Mouse (Mus musculus) mesoderm, embryonic 11.5 days (tissue): ENCODE measurements at regions not wholly inside any gene's neighbourhood (a gene's known extent, or its start where the extent isn't known, plus 50 kb on each side); places are given as distances from the start of the nearest gene placed in this dataset.

Experiments
- DNase-seq: peaks from one replicate; pipeline ENCODE4 v3.0.0-alpha.2; 2012; ENCODE audit warnings: low read depth, low spot score

GRCm38 (mm10) chr14:74359663-74360552 lies 280.7 kb upstream of the Htr2a start:
- no peak for DNase-seq

DNA sequence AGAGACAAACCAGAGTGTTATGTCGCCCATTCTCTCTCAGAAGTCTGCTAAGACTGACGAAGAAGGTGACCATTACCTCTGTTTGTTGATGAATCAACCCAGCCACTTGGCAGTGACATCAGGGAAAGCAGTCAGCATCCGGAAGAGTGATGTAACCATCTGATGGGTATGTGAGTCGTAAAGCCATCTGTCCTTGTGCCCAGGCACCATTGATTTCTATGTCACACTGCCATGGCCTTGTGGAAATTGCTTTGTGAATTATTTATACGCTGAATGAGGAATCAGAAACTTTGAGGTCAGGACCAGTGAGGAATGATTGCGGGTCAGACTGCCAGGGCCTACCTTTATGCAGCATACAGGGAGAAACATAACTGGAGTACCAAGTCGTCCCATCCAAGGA lies 256.2 kb upstream of the Htr2a start:
- no peak for DNase-seq

DNA sequence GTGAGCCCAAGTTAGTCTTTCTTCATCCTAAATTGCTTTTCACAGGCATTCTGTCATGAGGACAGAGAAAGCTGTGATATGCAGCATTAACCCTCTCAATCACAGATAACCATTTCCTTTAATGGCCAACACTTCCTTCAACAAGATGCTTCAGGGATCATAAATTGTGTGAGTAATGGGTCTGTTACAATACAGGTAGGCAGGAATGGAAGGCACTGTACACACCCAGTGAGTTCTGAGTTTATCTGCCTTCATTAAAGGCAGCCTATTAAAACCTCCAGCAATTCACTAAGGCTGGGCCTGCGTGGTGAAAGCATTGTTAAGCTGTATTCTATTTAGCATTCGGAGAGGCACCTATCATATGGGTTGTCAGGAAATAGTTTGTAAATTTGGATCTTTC lies 248.2 kb upstream of the Htr2a start:
- no peak for DNase-seq

DNA sequence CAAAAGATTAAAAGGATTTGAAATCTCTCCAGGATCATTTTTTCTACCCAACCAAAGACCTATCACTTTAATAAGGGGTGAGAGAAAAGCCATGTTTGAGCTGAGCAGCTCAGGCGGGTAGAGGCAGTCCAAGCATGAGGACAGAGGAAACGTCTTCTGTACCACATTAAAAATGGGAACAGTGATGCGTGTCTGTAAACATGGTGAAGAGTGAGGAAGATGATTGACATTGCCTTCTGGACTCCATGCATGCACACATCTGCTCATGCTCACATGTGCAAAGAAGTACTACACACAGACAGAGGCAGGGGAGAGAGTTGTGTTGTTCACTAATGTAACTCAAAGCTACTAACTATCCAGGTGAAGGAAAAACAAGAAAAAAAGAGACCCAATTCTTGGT lies 243.4 kb upstream of the Htr2a start:
- no peak for DNase-seq

GRCm38 (mm10) chr14:74409441-74409840 lies 231.2 kb upstream of the Htr2a start:
- DNase-seq = no peak

- DNase-seq = no peak
Observed at GRCm38 (mm10) chr14:74428226-74428625, 212.4 kb upstream of the Htr2a start.

DNA sequence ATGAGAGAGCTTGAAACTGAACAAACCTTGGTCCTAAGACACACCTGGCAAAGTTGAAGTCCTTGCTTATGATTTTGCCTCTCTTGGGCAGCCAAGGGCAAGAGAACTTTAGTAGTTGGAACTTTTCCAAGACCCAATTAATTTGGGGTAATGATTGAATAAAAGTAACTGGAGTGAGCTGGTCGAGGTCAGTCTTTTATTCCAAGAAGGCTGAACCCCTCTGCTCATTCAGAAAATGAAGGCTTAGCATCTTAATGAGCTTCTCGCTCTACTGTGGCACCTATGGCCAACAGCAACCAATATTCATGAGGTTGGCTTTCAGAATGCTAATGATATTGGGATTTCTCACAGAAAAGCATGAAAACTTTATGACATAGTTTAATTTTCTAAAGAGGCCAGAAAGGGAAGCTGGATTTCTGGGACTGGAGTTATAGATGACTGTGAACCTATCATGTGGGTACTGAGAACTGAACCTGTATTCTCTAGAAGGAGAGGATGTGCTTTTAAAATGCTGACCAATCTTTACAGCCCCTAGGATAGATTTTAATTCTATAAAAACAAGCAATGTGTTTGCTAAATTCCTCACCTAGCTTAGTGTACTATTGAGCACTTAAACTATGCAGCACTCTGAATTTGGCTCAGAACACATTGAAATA lies 176.5 kb upstream of the Htr2a start:
- no peak for DNase-seq

DNA sequence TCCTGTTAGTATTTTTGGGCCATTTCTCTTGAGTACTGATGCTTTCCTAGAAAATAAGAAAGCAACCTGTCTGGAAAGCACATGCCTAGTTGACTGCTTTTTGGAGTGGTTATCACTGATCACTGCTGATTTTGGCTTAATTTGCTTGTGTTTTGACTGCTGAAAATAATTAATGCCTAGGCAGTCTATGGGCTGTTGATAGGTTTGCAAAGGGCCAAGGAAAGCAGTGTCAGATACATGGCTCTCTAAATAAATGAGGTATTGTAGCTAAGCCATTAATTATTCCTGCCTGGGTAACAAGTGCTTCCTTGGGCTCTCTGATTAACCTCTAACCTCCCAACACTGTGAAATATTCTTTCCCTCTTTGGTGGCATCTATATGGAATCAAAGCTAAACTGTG lies 145.1 kb upstream of the Htr2a start:
- DNase-seq = no peak

DNA sequence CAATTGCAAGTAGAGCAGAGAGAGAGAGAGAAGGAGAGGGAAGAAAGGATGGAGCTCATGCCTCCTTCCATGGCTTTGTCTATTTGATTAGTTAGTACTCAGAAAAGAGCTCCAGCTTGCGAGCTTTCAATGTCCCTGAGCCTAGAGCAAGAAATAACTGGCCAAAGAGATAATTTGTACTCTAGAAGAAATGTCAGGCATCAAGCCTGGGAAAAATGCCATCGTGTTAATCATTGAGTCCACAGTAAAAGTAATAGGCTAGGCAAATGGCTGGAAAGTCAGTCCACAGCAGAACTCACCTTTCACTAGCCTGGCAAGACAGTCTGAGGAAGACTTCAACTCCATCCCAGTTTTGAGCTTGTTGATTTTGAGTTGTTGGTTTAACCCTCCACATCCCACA lies 129.1 kb upstream of the Htr2a start:
- no peak for DNase-seq

DNA sequence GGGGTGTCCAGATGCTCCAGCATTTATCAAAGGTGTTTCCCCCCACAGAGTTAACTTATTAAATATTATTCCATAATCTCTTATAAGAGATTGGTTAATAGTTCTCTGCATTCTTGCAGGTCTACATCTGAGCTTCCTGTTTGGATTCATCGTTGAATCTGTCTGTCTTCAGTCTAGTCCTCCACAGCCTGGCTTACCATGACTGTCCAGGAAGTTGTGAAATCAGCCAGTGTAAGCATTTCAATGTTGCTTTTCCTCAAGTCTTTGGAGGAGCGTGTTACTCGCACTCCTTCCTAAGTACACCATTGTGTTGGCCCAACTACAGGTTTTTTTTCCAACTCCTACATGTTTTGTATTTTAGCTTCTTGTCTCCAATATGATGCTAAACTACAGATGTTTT lies 124.2 kb upstream of the Htr2a start:
- no peak for DNase-seq

GRCm38 (mm10) chr14:74519531-74519930 lies 121.1 kb upstream of the Htr2a start:
- DNase-seq = no peak

- no peak for DNase-seq
Observed at GRCm38 (mm10) chr14:74521669-74522068, 119.0 kb upstream of the Htr2a start.

DNA sequence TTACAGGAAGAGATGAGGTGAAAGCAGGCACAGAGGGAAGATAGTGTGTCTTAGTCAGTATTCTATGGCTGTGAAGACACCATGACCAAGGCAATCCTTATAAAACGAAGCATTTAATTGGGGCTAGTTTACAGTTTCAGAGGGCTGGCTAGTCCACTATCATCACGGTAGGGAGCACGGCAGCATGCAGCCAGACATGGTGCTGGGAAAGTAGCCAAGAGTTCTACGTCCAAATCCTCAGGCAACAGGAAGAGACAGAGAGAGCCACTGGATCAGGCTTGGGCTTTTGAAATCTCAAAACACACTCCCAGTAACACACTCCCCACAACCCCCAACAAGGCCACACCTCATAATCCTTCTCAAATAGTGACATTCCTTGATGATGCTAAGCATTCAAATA lies 113.4 kb upstream of the Htr2a start:
- no peak for DNase-seq

DNA sequence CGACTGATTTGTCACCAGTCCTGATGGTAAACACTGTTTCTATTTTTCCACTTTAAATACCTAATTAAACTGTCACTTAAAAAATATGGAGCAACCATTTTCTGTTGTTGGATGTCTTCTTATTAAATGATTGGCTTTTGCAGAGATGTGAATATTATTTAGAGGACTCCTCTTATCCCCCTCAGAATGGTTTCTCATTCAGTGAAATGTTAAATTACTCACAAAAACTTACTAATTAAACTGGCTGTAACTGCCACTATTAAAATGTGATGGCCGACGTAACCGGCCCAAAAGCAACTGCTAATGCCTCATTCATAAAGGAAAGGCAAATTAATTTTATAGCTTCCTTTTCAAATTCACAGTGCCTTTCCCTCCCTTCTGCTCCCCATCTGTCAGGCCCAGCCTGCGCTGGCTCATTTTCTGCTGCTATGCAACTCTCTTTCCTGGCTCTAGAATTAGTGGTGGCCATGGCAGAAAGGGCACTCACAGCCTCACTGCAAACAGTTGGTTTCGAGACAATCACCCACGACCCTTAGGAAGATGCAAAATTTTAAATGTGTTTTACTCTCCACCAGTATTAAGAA lies 111.2 kb upstream of the Htr2a start:
- DNase-seq = no peak

GRCm38 (mm10) chr14:74538187-74538586 lies 102.5 kb upstream of the Htr2a start:
- no peak for DNase-seq

GRCm38 (mm10) chr14:74544028-74544427 lies 96.6 kb upstream of the Htr2a start:
- no peak for DNase-seq

- no peak for DNase-seq
Observed at GRCm38 (mm10) chr14:74551091-74551490, 89.5 kb upstream of the Htr2a start.

DNA sequence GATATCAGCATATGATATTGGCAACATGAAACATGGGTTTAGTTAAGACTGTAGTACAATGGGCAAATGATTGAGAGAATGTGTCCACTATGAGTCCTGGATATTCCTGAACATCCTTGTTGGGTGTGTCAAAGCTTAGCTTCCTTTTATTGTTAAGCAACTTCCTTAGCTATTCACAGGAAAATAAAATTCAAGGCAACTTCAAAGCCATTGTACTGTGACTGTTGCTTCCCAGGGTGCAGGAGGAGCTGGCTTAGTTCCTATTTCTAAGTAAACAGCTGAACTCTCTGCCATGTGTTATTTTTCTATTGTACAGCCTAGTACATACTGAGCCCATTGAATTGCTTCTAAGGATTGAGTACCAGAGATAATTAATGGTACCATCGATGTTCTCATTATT lies 87.0 kb upstream of the Htr2a start:
- DNase-seq = no peak

- no peak for DNase-seq
Observed at GRCm38 (mm10) chr14:74558359-74558758, 82.3 kb upstream of the Htr2a start.
